Mouse (Mus musculus) fibroblast of lung, adult 2 months (primary cell): Measurements from ENCODE around the gene Prkcd.
"Not testable (repeated sequence)": the region's sequence is repeated elsewhere in the genome, so short reads cannot be mapped to it uniquely, and the experiment has no call there.

Experiments used
- DNase-seq: peaks from one replicate; pipeline ENCODE4 v3.0.0-alpha.2; 2011; ENCODE audit warnings: low read depth

Gene Prkcd

DNA sequence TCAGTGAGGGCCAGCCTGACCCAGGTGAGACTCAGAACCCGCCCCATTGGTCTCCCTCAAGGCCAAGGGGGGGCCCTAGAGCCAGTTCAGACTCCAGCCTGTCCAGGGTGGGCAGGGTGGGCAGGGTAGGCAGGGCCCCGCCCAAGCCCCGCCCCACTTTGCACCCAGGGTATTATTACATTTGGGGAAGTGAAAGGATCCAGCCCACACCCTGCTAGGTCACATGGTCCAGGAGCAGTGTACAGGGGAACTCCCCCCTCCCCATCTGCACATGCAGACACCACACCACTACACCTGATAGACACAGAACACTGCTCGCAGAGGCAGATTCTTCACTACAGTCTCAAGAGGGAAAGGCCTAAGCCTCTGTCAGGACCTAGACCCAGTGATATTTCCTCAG lies 18.3 kb downstream of the Prkcd start:
- DNase-seq: no peak

DNA sequence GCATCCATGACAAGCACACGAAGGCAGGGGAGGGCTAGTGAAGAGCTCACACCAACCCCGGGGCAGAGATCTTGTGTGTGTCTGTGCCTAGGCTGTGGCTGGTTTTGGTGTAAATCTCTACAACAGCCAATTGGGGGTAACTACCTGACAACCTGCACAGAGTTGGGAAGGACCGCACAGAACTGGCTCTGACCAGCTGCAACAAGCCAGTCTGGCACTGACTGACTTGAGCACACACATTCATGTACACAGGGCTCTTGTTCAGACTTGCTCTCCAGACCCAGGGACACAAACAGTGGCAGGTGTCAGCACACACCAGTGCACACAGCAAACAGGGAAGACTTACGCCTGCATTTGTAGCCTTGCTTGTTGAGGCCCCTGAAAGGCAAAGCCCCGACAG lies 19.2 kb downstream of the Prkcd start:
- DNase-seq: no peak

DNA sequence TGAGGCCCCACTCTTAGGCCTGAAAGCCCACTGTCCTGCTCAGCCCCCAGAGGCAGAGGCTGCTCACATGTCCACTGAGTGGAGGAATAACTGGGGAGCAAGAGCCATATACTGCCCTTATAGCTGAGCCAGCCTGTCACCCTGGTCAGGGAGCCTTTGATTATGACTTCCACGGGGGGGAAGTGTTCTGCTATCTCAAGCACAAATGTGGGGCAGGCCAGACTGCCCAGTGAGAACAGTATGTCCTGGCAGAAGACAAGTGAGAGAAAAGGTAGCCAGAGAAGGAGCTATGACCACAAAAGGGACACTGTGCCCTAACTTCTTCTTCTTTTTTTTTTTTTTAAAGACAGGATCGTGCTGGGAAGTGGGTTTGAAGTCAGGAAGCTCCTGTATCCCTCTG lies 28.9 kb downstream of the Prkcd start:
- DNase-seq: no peak

DNA sequence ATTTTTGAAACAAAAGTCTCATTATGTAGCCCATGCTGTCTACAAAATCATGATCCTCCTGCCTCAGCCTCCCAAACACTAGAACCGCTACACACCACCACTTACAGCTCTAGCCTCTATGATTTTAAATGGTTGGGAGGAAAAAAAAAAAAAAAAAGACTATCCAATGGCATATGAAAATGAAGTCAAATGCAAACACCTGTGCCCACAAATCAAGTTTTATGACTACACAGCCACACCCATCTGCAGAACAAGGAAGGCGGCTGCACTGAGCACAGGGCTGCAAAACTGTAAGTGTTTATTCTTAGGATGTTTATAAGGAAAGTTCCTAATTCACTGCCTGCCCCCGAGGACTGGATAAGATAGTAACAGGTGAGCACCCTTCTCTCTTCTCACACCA lies 29.6 kb downstream of the Prkcd start:
- no peak for DNase-seq

DNA sequence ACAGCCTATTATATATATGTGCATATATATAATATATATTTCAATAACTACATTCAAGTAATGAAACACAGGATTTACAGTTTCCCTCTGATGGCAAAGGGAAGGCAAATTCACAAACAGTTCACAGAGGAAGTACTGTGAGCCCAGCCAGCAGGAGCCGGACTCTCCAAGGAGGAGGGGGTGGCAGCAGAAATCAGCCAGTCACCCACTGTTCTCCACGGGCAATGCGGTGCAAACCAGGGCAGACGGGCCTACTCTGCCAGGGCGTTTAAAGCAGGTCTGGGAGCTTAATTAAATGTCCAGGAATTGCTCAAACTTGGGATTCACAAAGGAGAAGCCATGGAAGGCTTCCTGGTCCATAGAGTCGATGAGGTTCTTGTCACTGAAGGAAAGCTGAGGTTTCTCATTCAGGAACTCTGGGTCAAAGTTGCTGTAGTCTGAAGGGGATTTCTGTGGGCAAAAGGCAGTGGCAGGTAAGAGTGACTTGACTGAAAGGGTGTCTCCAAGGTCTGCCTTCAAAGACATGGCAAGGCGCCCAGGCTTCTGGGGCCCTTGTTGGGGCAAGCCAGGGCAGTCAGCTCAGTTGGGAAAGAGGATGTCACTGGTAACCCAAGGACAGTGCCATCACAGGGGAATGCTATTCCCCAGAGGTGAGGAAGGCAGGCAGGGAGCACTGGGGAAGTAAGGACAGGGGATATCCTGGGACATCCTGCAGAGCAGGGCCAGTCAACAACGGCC lies 30.3 kb downstream of the Prkcd start:
- DNase-seq: no peak

DNA sequence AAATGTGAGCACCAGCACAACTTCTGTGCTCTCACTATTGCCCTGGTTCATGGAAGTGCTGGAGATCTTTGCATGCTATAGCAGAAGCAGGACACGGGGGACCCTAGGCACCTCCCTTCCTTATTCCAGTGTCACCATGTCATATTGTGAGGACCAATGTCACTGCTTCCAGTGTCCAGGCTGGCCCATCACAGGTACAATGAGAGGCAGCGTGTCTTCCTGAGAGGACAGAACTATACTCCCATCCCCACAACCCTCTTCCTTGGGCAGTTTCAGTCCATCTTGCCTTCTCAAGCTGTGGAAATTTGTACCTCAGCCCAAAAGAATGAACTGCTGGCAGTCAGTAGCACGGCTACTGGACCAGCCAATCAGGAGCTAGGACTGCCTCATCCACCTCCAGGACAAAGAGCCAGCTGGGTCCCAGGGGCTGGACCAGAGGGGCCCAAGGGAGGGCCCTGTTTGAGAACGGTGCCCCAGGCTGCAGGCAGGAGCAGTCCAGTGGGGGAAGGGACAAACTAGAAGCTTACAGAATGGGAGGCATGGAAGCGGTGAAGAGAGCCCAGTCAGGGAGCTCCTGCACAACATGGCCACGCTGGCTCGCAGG lies 31.8 kb downstream of the Prkcd start:
- DNase-seq: peak; percentile 80

DNA sequence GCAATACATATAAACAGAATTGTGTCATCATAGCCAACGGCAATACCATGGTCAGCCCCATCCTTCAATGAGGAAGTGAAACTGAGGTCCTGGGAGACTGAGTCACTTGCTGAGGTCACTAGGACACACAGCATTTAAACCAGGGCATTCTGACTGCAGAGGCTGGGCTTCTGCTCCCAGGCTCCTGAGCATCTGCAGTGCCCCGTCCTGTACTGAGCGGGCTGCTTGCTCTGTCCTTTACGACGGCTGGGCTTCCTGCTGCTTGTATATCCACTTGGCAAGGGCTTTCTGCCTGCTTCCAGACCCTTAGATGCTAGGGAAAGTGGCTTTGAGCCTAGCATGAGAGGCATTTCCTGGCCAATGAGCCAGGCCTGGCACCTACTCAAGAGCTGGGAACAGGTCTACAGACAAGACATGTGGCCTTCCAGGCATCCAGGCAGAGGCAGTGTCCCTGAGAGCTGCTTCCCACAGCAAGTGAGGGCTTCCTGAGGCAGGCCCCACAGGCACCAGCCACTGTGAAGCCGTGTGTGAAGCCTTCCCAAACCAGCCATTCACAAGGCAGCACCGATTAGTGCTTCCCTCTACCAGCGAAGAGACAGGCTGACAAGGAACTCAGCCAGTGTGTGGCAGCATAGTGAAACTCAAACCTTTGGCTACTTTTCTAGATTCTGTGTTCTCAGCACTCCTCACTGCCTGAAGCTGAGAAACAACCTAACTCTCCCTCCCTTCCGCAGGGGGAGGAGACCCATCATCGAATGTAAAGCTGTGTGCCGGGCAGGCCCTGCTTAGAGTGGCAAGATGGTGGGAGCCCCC lies 32.5 kb downstream of the Prkcd start:
- peak; percentile 83 for DNase-seq

DNA sequence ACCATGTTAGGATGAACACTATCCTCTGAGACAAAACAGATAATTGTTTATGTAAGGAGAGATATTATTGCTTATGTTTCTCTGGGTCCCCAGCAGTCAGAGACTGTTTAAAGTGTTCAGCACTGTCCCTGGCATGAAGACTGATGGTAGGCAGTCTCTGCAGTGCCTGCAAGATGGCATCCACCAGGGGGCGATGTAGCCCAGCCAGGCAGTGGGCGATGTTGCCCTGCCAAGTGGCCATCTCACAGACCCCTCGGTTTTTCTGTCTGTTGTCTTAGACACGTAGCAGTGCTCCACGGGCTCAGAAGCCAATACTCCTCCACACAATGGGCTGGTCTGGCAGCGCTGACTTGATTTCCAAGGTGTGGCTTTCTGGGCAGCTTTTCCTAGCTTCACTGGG lies 34.6 kb downstream of the Prkcd start:
- DNase-seq: no peak

DNA sequence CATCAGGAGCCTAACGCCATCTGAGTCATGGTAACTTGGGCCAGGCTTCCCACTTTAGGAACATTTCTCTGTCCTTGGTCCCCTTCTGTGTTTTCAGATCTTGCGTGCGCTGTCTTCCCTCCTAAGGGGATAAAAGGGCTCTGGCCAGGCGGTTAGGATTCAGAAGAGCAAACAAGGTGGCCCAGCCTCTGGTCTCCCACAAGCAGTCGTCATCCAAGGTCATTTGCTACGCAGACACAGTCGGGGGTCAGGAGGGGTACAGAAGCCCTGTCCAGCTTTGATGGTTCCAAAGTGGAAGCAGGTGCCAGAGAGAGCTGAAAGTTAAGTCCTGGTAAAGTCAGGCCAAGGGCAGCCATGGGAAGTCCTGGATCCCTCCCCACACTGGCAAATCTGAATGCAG lies 35.1 kb downstream of the Prkcd start:
- no peak for DNase-seq

DNA sequence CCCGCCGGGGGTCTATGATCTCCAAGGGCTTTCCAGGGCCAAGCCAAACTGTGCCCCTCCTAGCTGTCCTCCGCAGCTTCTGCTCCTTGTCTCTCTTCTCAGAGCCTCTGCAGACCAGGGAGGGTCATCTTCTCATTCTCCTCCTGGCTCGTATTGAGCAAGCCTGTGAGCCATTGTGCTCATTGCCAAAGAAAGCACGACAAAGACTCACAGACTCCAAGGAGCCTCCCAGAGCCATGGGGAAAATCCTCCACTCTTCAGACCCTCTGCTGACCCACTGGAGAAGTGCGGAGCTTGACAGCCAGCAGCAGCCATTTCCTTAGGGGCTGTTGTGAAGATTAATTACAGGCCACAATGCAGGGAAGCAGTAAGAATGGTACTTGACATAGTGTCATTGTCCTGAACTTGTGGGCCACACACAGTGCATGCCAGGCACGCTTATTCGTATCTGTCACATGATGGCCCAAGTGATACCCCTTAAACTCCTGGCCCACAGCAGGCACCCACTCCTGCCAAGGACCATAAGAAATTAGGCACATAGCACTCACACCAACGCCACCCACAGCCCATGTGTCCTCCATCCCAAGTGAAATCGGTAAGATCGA lies 35.9 kb downstream of the Prkcd start:
- DNase-seq: no peak

DNA sequence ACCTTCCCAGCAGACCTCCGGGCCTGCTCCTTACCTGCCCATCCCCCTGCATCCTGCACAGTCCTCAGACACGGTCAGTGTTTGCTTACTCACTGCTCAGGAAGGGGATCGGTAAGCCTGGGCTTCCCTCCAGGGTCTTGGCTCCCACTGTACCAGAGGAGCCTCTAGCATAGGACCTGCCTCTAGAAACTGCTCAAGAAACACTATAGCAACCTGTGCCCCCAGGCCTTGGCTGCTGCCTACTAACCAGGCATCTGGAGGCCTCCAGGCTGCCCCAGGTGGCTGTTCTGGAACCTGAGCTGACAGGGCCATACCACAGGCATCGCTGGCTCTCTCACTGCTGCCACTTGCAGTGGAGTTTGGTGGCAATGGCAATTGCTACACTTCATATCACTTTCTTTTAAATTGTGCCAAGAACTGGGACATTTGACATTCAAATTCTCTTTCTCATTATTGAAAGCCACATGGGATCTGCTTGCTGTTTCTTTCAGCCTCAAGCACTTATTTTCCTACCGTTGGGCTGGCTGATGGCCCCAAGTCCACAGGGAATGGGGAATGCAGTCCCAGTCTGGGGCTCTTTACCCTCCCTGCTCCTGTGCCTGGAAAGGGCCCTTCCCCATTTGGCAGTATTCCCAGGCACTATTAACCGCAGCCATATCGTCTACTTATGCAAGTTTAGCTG lies 39.1 kb downstream of the Prkcd start:
- no peak for DNase-seq

DNA sequence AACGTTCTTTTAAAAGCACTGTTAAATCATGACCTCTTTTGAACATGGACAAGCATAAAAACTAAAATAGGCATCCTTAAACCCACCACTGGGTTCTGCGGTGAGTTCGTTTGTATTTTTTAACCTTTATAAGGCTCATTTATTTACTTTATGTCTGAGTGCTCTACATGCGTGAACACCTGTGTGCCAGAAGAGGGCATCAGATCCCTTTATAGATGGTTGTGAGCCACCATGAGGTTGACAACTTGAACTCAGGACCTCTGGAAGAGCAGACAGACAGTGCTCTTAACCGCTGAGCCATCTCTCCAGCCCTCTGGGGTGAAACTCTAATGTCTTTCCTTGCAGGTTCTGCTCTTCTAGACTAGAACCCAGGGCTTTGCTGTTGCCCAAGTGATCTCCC lies 40.7 kb downstream of the Prkcd start:
- no peak for DNase-seq

DNA sequence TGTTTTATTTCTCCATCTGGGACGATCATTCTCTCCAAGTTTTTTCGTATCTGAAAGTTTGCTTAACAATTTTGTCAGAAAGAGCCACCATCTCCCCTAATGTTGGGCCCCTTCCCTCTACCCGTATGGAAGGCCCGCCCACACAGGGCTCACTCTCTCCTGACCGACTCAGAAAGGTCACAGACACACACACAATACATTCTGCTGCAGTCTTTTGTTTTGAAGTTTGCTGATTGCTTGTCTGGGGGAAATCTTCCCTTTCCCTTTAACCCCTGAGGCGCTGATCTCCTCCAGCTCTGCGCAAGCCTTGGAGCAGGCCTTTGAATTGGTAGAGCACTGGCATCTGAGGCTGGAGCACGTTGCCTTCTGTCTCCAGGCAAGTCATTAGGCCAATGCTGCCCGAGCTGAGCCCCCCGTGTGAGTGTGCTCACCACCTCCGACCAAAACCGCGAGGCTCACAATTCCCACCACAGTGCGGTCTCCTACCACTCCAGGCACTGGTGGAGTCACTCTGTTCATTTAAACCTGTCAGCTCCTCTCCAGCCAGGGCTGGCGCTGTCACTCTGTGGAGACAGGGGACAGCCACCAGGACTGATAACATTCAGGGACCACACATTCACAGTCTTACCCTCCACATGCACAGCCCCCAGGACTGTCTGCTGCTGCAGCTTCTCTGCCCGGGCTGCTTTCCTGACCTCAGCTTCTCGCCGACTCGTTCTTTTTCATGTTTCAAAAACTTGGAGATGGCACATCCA lies 41.3 kb downstream of the Prkcd start:
- DNase-seq: no peak

DNA sequence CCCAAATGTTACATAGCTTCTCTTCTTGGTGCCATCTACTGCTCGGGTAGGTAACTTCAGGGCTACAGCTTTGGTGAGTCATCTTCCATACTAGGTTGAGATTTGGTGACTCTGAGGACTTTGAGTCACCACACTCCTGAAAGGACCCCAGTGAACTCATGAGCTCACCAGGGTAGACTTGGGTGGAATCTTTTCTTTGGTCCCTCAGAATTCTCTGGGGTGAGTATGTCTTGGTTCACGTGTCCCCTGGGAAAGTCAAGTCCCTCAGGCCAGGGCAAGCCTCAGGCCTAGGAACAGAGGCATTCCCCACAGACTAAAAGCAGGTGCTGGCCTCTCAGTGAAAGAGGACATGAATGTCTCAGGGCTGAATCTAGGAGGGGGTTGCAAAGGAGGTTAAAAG lies 41.9 kb downstream of the Prkcd start:
- no peak for DNase-seq

DNA sequence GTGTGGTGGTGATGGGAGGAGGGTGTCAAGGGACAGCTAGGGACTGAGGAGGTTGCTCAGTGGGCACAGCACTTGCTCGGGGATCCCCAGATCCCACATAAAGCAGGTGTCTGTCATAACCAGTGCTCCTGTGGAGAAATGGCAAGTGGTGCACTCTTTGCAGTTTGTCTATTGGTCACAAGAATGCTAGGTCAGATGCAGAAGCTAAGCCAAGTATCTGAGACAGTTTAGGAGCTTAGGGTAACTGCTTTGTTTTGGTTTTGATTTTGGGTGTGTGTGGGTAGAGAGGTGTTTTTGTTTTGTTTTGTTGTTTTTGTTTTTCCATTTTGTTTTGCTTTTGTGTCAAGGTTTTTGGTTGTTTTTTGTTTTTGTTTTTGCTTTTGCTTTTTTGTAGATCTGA lies 44.8 kb downstream of the Prkcd start:
- no peak for DNase-seq

DNA sequence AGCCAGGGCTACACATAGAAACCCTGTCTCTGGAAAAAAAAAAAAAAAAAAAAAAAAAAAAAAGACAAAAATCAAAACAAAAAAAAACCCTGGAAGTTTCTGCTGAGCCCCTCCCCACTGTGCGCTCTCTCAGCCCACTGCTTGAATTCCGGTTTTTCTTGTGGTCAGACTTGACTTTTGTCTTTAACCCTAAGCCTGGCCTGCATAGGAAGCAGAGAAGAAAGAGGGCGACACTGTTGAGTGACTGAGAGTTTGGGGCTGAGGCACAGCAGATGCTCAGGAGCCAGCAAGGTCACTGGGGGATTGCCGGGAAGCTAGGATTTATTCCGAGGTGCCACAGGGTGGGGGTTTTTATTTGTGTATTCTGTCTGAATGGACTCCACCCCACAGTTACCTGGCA lies 46.1 kb downstream of the Prkcd start:
- DNase-seq: no peak

DNA sequence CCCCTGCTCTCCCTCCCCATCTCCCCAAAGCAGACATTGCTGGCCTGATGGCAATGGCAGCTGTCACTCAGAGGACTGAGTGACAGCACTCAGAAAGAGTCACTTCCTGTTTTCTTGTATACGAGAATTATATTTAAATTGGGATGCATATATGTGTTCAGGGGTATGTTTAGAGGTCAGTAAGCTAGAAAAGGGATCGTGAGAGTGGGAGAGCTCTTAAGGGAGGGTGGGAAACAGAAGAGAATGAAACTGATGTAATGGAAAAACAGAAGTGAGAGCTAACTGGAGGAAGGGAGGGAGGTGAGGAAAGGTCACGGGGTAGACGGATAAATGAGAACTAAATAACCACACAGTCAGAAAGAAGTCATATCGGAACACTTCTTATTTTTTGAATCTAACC lies 46.8 kb downstream of the Prkcd start:
- DNase-seq: no peak

DNA sequence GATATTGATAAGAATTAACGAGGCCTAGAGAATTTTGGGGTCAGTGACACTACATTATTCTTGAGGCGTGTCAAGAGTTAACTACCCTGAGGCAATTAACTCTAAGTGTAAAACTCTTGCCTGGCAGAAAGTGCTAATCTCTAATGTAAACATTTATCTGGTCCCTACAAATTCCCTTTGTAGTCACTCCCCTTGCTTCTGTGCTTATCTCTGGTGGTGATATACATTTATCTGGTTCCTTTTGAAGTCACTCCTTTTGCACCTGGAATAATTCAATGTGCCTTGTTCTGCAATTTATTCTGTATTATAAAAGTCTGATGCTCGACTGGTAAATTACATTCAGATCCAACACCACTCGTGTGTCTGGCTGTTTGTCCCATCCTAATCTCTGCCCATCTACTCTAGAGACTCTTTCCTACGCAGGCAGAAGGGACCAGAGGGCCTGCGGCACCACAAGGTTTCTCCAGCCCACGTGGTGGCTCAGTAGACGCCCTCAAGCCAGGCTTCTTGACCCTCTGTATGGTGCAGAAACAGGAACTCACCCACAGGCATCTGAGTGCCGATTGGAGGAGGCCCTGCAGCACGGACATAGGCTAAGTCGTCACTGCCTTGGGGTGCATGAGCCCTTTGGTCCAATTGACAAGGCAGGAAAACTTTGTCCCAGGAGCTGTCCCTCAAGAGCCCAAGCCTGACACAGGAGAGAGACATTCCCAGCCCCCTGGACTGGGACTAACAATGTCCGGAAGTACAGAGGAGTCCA lies 48.5 kb downstream of the Prkcd start:
- not testable (repeated sequence) for DNase-seq

DNA sequence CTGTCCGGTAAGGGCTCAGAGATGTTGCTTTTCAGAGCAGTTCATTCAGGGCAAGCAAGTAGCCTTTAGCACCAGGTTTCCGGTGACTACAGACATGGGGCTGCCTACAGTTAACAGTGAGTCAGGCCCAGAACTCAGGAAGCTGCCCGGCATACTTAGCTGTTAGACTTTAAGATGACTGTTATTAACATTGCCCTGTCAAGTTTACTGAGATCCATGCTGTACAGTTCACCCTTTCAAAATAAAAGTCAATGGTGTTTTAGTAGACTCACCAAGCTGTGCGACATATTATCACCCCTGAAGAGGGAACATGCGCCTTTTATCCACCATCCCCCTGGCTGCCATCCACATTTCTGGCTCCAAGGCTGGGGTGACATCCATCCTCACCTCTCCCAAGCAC lies 49.8 kb downstream of the Prkcd start:
- no peak for DNase-seq

DNA sequence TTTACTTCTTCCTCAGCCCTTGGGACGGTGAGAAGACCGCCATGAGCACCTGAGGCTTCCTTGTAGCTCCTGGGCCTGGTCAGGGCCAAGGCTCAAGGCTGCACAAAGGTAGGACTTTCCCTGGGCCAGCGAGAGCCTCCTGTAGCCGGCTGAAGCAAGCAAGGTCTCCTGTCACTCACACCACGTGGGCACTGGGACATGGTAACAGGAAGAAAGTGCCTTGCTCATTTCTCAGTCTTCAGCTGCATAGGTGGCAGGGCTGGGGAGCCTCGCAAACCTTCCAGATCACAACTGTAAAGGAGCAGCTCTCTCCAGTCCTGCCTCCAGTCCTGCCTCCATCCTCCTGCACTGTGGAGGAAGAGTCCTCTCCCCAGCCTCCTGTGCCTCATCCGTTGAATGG lies 50.2 kb downstream of the Prkcd start:
- DNase-seq: no peak
